Mouse (Mus musculus) MEL (cell line): ENCODE results near the gene 4932415D10Rik. TPM values are rescaled to one million over a fixed set of nuclear protein-coding genes. Genes with fewer than 3 reads are reported as not detected.

Source experiments
- DNase-seq: peaks from one replicate; pipeline ENCODE4 v3.0.0; 2011; ENCODE audit warnings: low read depth, low spot score
- H3K27ac ChIP-seq: 2 replicates; pipeline ENCODE4 v1.5.1; 2012; ENCODE audit warnings: low read depth, mild to moderate bottlenecking, control low read depth, low read length, moderate library complexity; ENCODE audit not compliant: control insufficient read depth
- H3K27me3 ChIP-seq, 2 experiments: fragments of 150-350 bp in 1 of 2; sonication (generic) in 1 of 2; 2 replicates each; pipeline ENCODE4 v1.6.1; 2012; ENCODE audit warnings: low read length in 2 of 2, mild to moderate bottlenecking in 2 of 2, improper control_type of control experiment in 1 of 2, moderate library complexity in 1 of 2; ENCODE audit not compliant: insufficient read depth in 2 of 2, control insufficient read depth in 1 of 2
- H3K36me3 ChIP-seq, 2 experiments: 2 replicates each; pipeline ENCODE4 v1.6.1; 2012 to 2014; ENCODE audit warnings: low read length in 2 of 2, improper control_type of control experiment in 1 of 2, inconsistent platforms in 1 of 2, mild to moderate bottlenecking in 1 of 2; ENCODE audit not compliant: insufficient read depth in 2 of 2, control insufficient read depth in 1 of 2
- H3K4me1 ChIP-seq, 2 experiments: fragments of 150-350 bp in 1 of 2; sonication (generic) in 1 of 2; 2 replicates each; pipeline ENCODE4 v1.6.1; 2012; ENCODE audit warnings: low read length in 2 of 2, improper control_type of control experiment in 1 of 2, mild to moderate bottlenecking in 1 of 2; ENCODE audit not compliant: insufficient read depth in 2 of 2, control insufficient read depth in 1 of 2
- H3K4me3 ChIP-seq, 2 experiments: fragments of 150-350 bp in 1 of 2; sonication (generic) in 1 of 2; 2 replicates each; pipeline ENCODE4 v1.5.1; 2012; ENCODE audit warnings: low read depth in 2 of 2, low read length in 2 of 2, mild to moderate bottlenecking in 2 of 2, moderate library complexity in 2 of 2, control low read depth in 1 of 2, improper control_type of control experiment in 1 of 2; ENCODE audit not compliant: control insufficient read depth in 1 of 2, insufficient read depth in 1 of 2
- H3K79me2 ChIP-seq: 2 replicates; pipeline ENCODE4 v1.6.1; 2012; ENCODE audit warnings: mild to moderate bottlenecking, low read length, moderate library complexity; ENCODE audit not compliant: control insufficient read depth, poor library complexity, insufficient read depth
- H3K9ac ChIP-seq: 2 replicates; pipeline ENCODE4 v1.6.1; 2012; ENCODE audit warnings: low read depth, mild to moderate bottlenecking, control low read depth, low read length, moderate library complexity; ENCODE audit not compliant: control insufficient read depth, poor library complexity, severe bottlenecking
- H3K9me3 ChIP-seq: fragments of 150-350 bp; sonication (generic); replicated peaks from 2 replicates; pipeline ENCODE4 v1.6.1; 2012; ENCODE audit warnings: mild to moderate bottlenecking, low read length, improper control_type of control experiment, moderate library complexity; ENCODE audit not compliant: insufficient read depth
- BHLHE40 ChIP-seq: IDR thresholded peaks from 2 replicates; pipeline ENCODE4 v1.6.1; 2012; ENCODE audit warnings: low read depth, mild to moderate bottlenecking, inconsistent platforms, low read length, improper control_type of control experiment, borderline replicate concordance
- CHD1 ChIP-seq: IDR thresholded peaks from 2 replicates; pipeline ENCODE4 v1.6.1; 2012; ENCODE audit warnings: low read depth, mild to moderate bottlenecking, inconsistent platforms, low read length, improper control_type of control experiment
- CHD2 ChIP-seq: IDR thresholded peaks from 2 replicates; pipeline ENCODE4 v1.6.1; 2011; ENCODE audit warnings: low read length, improper control_type of control experiment
- CTCF ChIP-seq, 3 experiments: IDR thresholded peaks in 2 of 3; conservative IDR thresholded peaks in 1 of 3; 2 replicates each; pipeline ENCODE4 v1.5.1; 2011 to 2012; ENCODE audit warnings: low read length in 3 of 3, low read depth in 2 of 3, mild to moderate bottlenecking in 2 of 3, improper control_type of control experiment in 1 of 3, inconsistent platforms in 1 of 3, mixed read lengths in 1 of 3, moderate library complexity in 1 of 3; ENCODE audit not compliant: control insufficient read depth in 1 of 3, insufficient read depth in 1 of 3, poor library complexity in 1 of 3, severe bottlenecking in 1 of 3
- E2F4 ChIP-seq: IDR thresholded peaks from 2 replicates; pipeline ENCODE4 v1.6.1; 2011; ENCODE audit warnings: low read depth, low read length, improper control_type of control experiment, borderline replicate concordance
- ELF1 ChIP-seq: IDR thresholded peaks from 2 replicates; pipeline ENCODE4 v1.6.1; 2014; ENCODE audit warnings: low read depth, mild to moderate bottlenecking, inconsistent platforms, low read length, improper control_type of control experiment, moderate library complexity
- EP300 ChIP-seq, 2 experiments: IDR thresholded peaks; 2 replicates each; pipeline ENCODE4 v1.6.1; 2011; ENCODE audit warnings: improper control_type of control experiment in 2 of 2, low read length in 2 of 2, low read depth in 1 of 2, mild to moderate bottlenecking in 1 of 2
- ETS1 ChIP-seq: IDR thresholded peaks from 2 replicates; pipeline ENCODE4 v1.6.1; 2012; ENCODE audit warnings: low read depth, mild to moderate bottlenecking, inconsistent platforms, low read length, improper control_type of control experiment, moderate library complexity
- GABPA ChIP-seq: IDR thresholded peaks from 2 replicates; pipeline ENCODE4 v1.6.1; 2012; ENCODE audit warnings: low read depth, mild to moderate bottlenecking, inconsistent platforms, low read length, improper control_type of control experiment, moderate library complexity
- GATA1 ChIP-seq: IDR thresholded peaks from 2 replicates; pipeline ENCODE4 v1.6.1; 2011; ENCODE audit warnings: low read depth, low read length, improper control_type of control experiment
- HCFC1 ChIP-seq: IDR thresholded peaks from 2 replicates; pipeline ENCODE4 v1.6.1; 2012; ENCODE audit warnings: low read depth, mild to moderate bottlenecking, inconsistent platforms, low read length, improper control_type of control experiment, moderate library complexity
- MAFK ChIP-seq: IDR thresholded peaks from 2 replicates; pipeline ENCODE4 v1.6.1; 2011; ENCODE audit warnings: low read depth, mild to moderate bottlenecking, low read length, improper control_type of control experiment, borderline replicate concordance
- MAX ChIP-seq: IDR thresholded peaks from 2 replicates; pipeline ENCODE4 v1.6.1; 2011; ENCODE audit warnings: low read length, improper control_type of control experiment
- MAZ ChIP-seq: IDR thresholded peaks from 2 replicates; pipeline ENCODE4 v1.6.1; 2012; ENCODE audit warnings: low read depth, mild to moderate bottlenecking, inconsistent platforms, low read length, improper control_type of control experiment
- MEF2A ChIP-seq: IDR thresholded peaks from 2 replicates; pipeline ENCODE4 v1.6.1; 2014; ENCODE audit warnings: low read depth, mild to moderate bottlenecking, inconsistent platforms, low read length, improper control_type of control experiment; ENCODE audit not compliant: poor library complexity, insufficient replicate concordance, severe bottlenecking; ENCODE audit errors: extremely low read depth
- MXI1 ChIP-seq: IDR thresholded peaks from 2 replicates; pipeline ENCODE4 v1.6.1; 2011; ENCODE audit warnings: mild to moderate bottlenecking, low read depth, low read length, improper control_type of control experiment
- MYB ChIP-seq: IDR thresholded peaks from 2 replicates; pipeline ENCODE4 v1.6.1; 2011; ENCODE audit warnings: mild to moderate bottlenecking, low read depth, low read length, improper control_type of control experiment
- MYC ChIP-seq: IDR thresholded peaks from 2 replicates; pipeline ENCODE4 v1.6.1; 2011; ENCODE audit warnings: low read depth, mild to moderate bottlenecking, low read length, improper control_type of control experiment, moderate library complexity
- NELFE ChIP-seq: IDR thresholded peaks from 2 replicates; pipeline ENCODE4 v1.6.1; 2011; ENCODE audit warnings: low read depth, low read length, improper control_type of control experiment
- POLR2A ChIP-seq, 2 experiments: IDR thresholded peaks; 2 replicates each; pipeline ENCODE4 v1.6.1; 2011 to 2012; ENCODE audit warnings: low read length in 2 of 2, mild to moderate bottlenecking in 2 of 2, control low read depth in 1 of 2, improper control_type of control experiment in 1 of 2, low read depth in 1 of 2, moderate library complexity in 1 of 2; ENCODE audit not compliant: control insufficient read depth in 1 of 2, insufficient read depth in 1 of 2, poor library complexity in 1 of 2
- POLR2AphosphoS2 ChIP-seq: IDR thresholded peaks from 2 replicates; pipeline ENCODE4 v1.6.1; 2011; ENCODE audit warnings: low read length, improper control_type of control experiment
- POLR2AphosphoS5 ChIP-seq: IDR thresholded peaks from 2 replicates; pipeline ENCODE4 v1.6.1; 2012; ENCODE audit warnings: low read depth, borderline replicate concordance, mild to moderate bottlenecking, inconsistent platforms, low read length, moderate library complexity, mixed read lengths
- RAD21 ChIP-seq: IDR thresholded peaks from 2 replicates; pipeline ENCODE4 v1.6.1; 2011; ENCODE audit warnings: mild to moderate bottlenecking, low read depth, low read length, improper control_type of control experiment
- RCOR1 ChIP-seq: IDR thresholded peaks from 2 replicates; pipeline ENCODE4 v1.6.1; 2012; ENCODE audit warnings: low read depth, mild to moderate bottlenecking, inconsistent platforms, low read length, improper control_type of control experiment
- SIN3A ChIP-seq: IDR thresholded peaks from 2 replicates; pipeline ENCODE4 v1.6.1; 2012; ENCODE audit warnings: low read length, improper control_type of control experiment, inconsistent platforms
- SMC3 ChIP-seq: IDR thresholded peaks from 2 replicates; pipeline ENCODE4 v1.6.1; 2011; ENCODE audit warnings: low read depth, low read length, improper control_type of control experiment
- TAL1 ChIP-seq: IDR thresholded peaks from 2 replicates; pipeline ENCODE4 v1.6.1; 2012; ENCODE audit warnings: mild to moderate bottlenecking, inconsistent platforms, low read length, moderate library complexity, mixed read lengths
- TCF12 ChIP-seq: IDR thresholded peaks from 2 replicates; pipeline ENCODE4 v1.6.1; 2014; ENCODE audit warnings: low read depth, mild to moderate bottlenecking, inconsistent platforms, low read length, improper control_type of control experiment, moderate library complexity
- UBTF ChIP-seq: IDR thresholded peaks from 2 replicates; pipeline ENCODE4 v1.6.1; 2012; ENCODE audit warnings: low read depth, mild to moderate bottlenecking, inconsistent platforms, low read length, improper control_type of control experiment, moderate library complexity, borderline replicate concordance; ENCODE audit not compliant: insufficient read depth
- USF1 ChIP-seq: IDR thresholded peaks from 2 replicates; pipeline ENCODE4 v1.6.1; 2014; ENCODE audit warnings: low read depth, mild to moderate bottlenecking, inconsistent platforms, low read length, improper control_type of control experiment, moderate library complexity
- USF2 ChIP-seq, 2 experiments: IDR thresholded peaks; 2 replicates each; pipeline ENCODE4 v1.6.1; 2011 to 2012; ENCODE audit warnings: improper control_type of control experiment in 2 of 2, low read length in 2 of 2, borderline replicate concordance in 1 of 2, inconsistent platforms in 1 of 2, low read depth in 1 of 2, mild to moderate bottlenecking in 1 of 2; ENCODE audit not compliant: insufficient read depth in 1 of 2
- ZC3H11A ChIP-seq: IDR thresholded peaks from 2 replicates; pipeline ENCODE4 v1.6.1; 2012; ENCODE audit warnings: low read depth, mild to moderate bottlenecking, inconsistent platforms, low read length, improper control_type of control experiment
- ZKSCAN1 ChIP-seq: IDR thresholded peaks from 2 replicates; pipeline ENCODE4 v1.6.1; 2012; ENCODE audit warnings: low read depth, mild to moderate bottlenecking, inconsistent platforms, low read length, improper control_type of control experiment, moderate library complexity
- ZMIZ1 ChIP-seq: IDR thresholded peaks from 2 replicates; pipeline ENCODE4 v1.6.1; 2012; ENCODE audit warnings: low read depth, mild to moderate bottlenecking, inconsistent platforms, low read length, improper control_type of control experiment, moderate library complexity
- ZNF384 ChIP-seq: IDR thresholded peaks from 2 replicates; pipeline ENCODE4 v1.6.1; 2012; ENCODE audit warnings: low read depth, mild to moderate bottlenecking, inconsistent platforms, low read length, improper control_type of control experiment
- polyA plus RNA-seq, 2 experiments: library from polyadenylated mRNA; stranded (reverse) in 1 of 2; unstranded in 1 of 2; fragments of >175 nt in 1 of 2; fragments of >200 nt in 1 of 2; gene quantifications; 2 replicates each; pipeline versions ENCODE4 v1.2.1 to v1.2.4; 2012; ENCODE audit warnings: low replicate concordance in 2 of 2, low read depth in 1 of 2; ENCODE audit not compliant: insufficient read length in 2 of 2, insufficient read depth in 1 of 2, missing spikeins in 1 of 2
- total RNA-seq: library from RNA; depleted of rRNA; stranded (reverse); fragments of 300-350 nt; gene quantifications from 2 replicates; pipeline ENCODE4 v1.2.3, GENCODE M21; 2012

4932415D10Rik gene
- total and polyA plus RNA-seq, 3 experiments, result 0.03 TPM; not detected in 2

DNA sequence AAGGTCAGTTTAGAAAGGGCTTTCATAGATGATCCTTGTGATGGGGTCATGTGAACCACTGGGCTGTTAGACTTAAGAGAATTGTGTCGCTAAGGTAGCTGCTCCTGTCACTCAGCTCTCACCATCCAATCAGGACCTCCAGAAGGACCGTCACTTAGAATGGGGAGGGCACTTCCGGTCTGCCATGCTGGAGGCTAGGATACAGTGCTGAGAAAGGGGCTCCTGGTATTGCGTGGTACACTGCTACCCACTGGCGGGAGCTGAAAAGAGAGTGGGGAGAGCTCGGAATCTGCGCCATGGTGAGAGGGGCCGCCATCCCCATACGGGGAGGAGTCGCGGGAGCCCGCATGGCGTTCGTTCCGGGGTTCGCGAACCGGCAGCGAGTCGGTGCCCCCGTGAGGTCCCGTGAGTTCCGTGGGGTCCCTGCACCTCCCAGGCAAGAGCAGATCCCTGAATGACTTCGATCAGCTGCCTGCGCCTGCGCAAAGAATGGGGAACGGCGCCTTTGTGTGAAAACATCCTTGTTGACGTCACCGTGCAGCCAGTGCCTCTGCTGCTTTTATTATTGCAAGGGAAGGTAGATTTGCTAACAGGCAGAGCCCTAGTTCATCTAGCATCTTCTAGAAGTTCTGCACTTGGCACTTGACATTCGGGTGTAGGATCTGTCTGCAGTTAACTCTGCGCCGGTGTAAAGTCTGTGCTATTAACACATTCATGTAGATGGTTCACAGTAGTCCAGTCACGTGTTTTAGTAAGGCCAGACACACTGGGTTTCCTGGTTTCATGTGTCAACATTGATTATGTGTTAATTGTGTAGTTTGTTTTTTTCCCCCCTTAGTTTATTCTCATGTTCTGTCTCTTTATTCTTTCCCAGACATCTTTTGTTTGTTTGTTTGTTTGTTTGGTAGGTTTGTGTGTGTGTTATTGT is 38.0 kb upstream of the 4932415D10Rik start, which contains the start of gene Gm4924:
Gene Gm4924 (plus strand): TSS at position 173 of the 928 bp plus-strand sequence.
- Histone ChIP-seq H3K27ac (peak within 1 kb of the TSS; percentile 82), H3K79me2 (no peaks in the 10 kb centered on the region; the same call in 1 of the 2 replicates), H3K9ac (peak within 1 kb of the TSS; percentile 91), H3K4me3 (peak within 1 kb of the TSS; percentile 80 to 90), H3K36me3 (peaks cover 0 to 4% of the 10 kb centered on the region in 2 experiments; a peak in 2 of 4 replicates), H3K27me3 (no peaks in the 10 kb centered on the region), H3K4me1 (no peaks in the 10 kb centered on the region), H3K9me3 (no peaks in the 10 kb centered on the region)
- DNase-seq, result peak; percentile 96
- TF ChIP-seq MYB, result no peak
- peak; percentile 43; the same call in 1 of the 2 replicates for TF ChIP-seq MEF2A
- no peak for TF ChIP-seq GATA1
- no peak for TF ChIP-seq USF2 (IDR thresholded peaks at IDR 0.05; ENCODE audit: borderline replicate concordance in 1 of 2, insufficient read depth in 1 of 2, low read depth in 1 of 2, low read length in 2 of 2)
- peak; percentile 90 for TF ChIP-seq NELFE
- no peak for TF ChIP-seq CHD1
- TF ChIP-seq ETS1, result no peak
- TF ChIP-seq MXI1, result peak; percentile 51
- TF ChIP-seq ZC3H11A, result no peak
- no peak for TF ChIP-seq RCOR1
- TF ChIP-seq HCFC1, result peak; percentile 75
- TF ChIP-seq ZMIZ1, result peak; percentile 80
- no peak for TF ChIP-seq UBTF
- TF ChIP-seq MAFK, result no peak
- 0 out of 2 replicates have a peak, but pooled peaks have one; percentile 68 for TF ChIP-seq MAZ
- TF ChIP-seq MAX, result peak; percentile 73
- peak; percentile 72; the same call in 1 of the 2 replicates for TF ChIP-seq BHLHE40
- peak; percentile 49; the same call in 1 of the 2 replicates for TF ChIP-seq SIN3A
- TF ChIP-seq ZNF384, result no peak
- TF ChIP-seq EP300 (IDR thresholded peaks at IDR 0.05; ENCODE audit: low read depth in 1 of 2, low read length in 2 of 2), result no peak
- no peak for TF ChIP-seq POLR2AphosphoS5
- TF ChIP-seq ZKSCAN1, result no peak
- TF ChIP-seq CHD2, result peak; percentile 25; the same call in 1 of the 2 replicates
- 0 out of 2 replicates have a peak, but pooled peaks have one; percentile 25 for TF ChIP-seq E2F4
- no peak for TF ChIP-seq TAL1
- peak; percentile 75 to 92 for TF ChIP-seq POLR2A (IDR thresholded peaks at IDR 0.05; ENCODE audit: control insufficient read depth in 1 of 2, insufficient read depth in 1 of 2, low read depth in 1 of 2, low read length in 2 of 2, poor library complexity in 1 of 2)
- TF ChIP-seq GABPA, result no peak
- TF ChIP-seq USF1, result peak; percentile 79
- TF ChIP-seq RAD21, result no peak
- no peak for TF ChIP-seq SMC3
- TF ChIP-seq CTCF (IDR thresholded peaks at IDR 0.05 in 2 of 3, conservative IDR thresholded peaks at IDR 0.05 in 1 of 3; ENCODE audit: control insufficient read depth in 1 of 3, insufficient read depth in 1 of 3, low read depth in 2 of 3, low read length in 3 of 3, poor library complexity in 1 of 3, severe bottlenecking in 1 of 3), result no peak
- peak; percentile 77 for TF ChIP-seq ELF1
- peak; percentile 84 for TF ChIP-seq MYC
- TF ChIP-seq TCF12, result no peak
- peak; percentile 63; the same call in 1 of the 2 replicates for TF ChIP-seq POLR2AphosphoS2
